Mouse (Mus musculus): ENCODE data around the gene Ephb6. TPM values are rescaled to one million over a fixed set of nuclear protein-coding genes. Genes with fewer than 3 reads are reported as not detected.

Ephb6 gene
- polyA plus RNA-seq, 1 experiment from 2014 or later, result 0.49 TPM

- WGBS (ENCODE audit: missing documents), result 93% methylated on average over 3 of the region's 3 CpGs
- Histone ChIP-seq H3K4me3 (ENCODE audit: inconsistent target) (no peak overlapping the region), H3K79me2 (ENCODE audit: inconsistent target) (no peaks in the 10 kb centered on the region), H3K36me3 (ENCODE audit: inconsistent target) (no peaks in the 10 kb centered on the region), H3K27ac (no peak overlapping the region)
Observed at GRCm38 (mm10) chr6:41640449-41640848, 35.2 kb downstream of the Ephb6 start.

- Histone ChIP-seq H3K4me3 (ENCODE audit: inconsistent target) (no peak overlapping the region), H3K36me3 (ENCODE audit: inconsistent target) (no peaks in the 10 kb centered on the region), H3K27ac (no peak overlapping the region), H3K79me2 (ENCODE audit: inconsistent target) (no peaks in the 10 kb centered on the region)
- 91% methylated on average over 6 of the region's 6 CpGs for WGBS (ENCODE audit: missing documents)
Observed at GRCm38 (mm10) chr6:41641173-41641866, 36.0 kb downstream of the Ephb6 start.

- H3K27ac ChIP-seq, result no peak overlapping the region
- H3K4me3 ChIP-seq (ENCODE audit: inconsistent target), result no peak overlapping the region
- no peaks in the 10 kb centered on the region for H3K36me3 ChIP-seq (ENCODE audit: inconsistent target)
- no peaks in the 10 kb centered on the region for H3K79me2 ChIP-seq (ENCODE audit: inconsistent target)
- 29% methylated on average over 3 of the region's 4 CpGs for WGBS (ENCODE audit: missing documents)
Observed at GRCm38 (mm10) chr6:41642765-41643164, 37.5 kb downstream of the Ephb6 start.

GRCm38 (mm10) chr6:41643227-41643626 lies 37.9 kb downstream of the Ephb6 start:
- WGBS (ENCODE audit: missing documents), result 32% methylated on average over 3 of the region's 3 CpGs
- Histone ChIP-seq H3K36me3 (ENCODE audit: inconsistent target) (no peaks in the 10 kb centered on the region), H3K4me3 (ENCODE audit: inconsistent target) (no peak overlapping the region), H3K79me2 (ENCODE audit: inconsistent target) (no peaks in the 10 kb centered on the region), H3K27ac (no peak overlapping the region)

- no peak overlapping the region for H3K4me3 ChIP-seq (ENCODE audit: inconsistent target)
- H3K79me2 ChIP-seq (ENCODE audit: inconsistent target), result no peaks in the 10 kb centered on the region
- no peak overlapping the region for H3K27ac ChIP-seq
- 96% methylated on average over 3 of the region's 3 CpGs for whole genome bisulfite sequencing (ENCODE audit: missing documents)
- no peaks in the 10 kb centered on the region for H3K36me3 ChIP-seq (ENCODE audit: inconsistent target)
Observed at GRCm38 (mm10) chr6:41646220-41646619, 40.9 kb downstream of the Ephb6 start.

- H3K79me2 ChIP-seq (ENCODE audit: inconsistent target), result no peaks in the 10 kb centered on the region
- no peak overlapping the region for H3K27ac ChIP-seq
- no peaks in the 10 kb centered on the region for H3K36me3 ChIP-seq (ENCODE audit: inconsistent target)
- H3K4me3 ChIP-seq (ENCODE audit: inconsistent target), result no peak overlapping the region
Observed at GRCm38 (mm10) chr6:41646672-41647071, 41.4 kb downstream of the Ephb6 start.

GRCm38 (mm10) chr6:41653173-41653572 lies 47.9 kb downstream of the Ephb6 start:
- Histone ChIP-seq H3K36me3 (ENCODE audit: inconsistent target) (no peaks in the 10 kb centered on the region), H3K4me3 (ENCODE audit: inconsistent target) (no peak overlapping the region), H3K27ac (no peak overlapping the region), H3K79me2 (ENCODE audit: inconsistent target) (no peaks in the 10 kb centered on the region)
- WGBS (ENCODE audit: missing documents), result 58% methylated on average over 5 of the region's 5 CpGs

GRCm38 (mm10) chr6:41654648-41655047 lies 49.4 kb downstream of the Ephb6 start:
- 10% methylated on average over 8 of the region's 8 CpGs for WGBS (ENCODE audit: missing documents)
- H3K79me2 ChIP-seq (ENCODE audit: inconsistent target), result no peaks in the 10 kb centered on the region
- no peak overlapping the region for H3K27ac ChIP-seq
- no peaks in the 10 kb centered on the region for H3K36me3 ChIP-seq (ENCODE audit: inconsistent target)
- H3K4me3 ChIP-seq (ENCODE audit: inconsistent target), result no peak overlapping the region

GRCm38 (mm10) chr6:41658487-41658886 lies 53.2 kb downstream of the Ephb6 start:
- Histone ChIP-seq H3K79me2 (ENCODE audit: inconsistent target) (no peaks in the 10 kb centered on the region), H3K27ac (no peak overlapping the region), H3K36me3 (ENCODE audit: inconsistent target) (no peaks in the 10 kb centered on the region), H3K4me3 (ENCODE audit: inconsistent target) (no peak overlapping the region)
- 62% methylated on average over 1 of the region's 1 CpGs for WGBS (ENCODE audit: missing documents)

GRCm38 (mm10) chr6:41662320-41662719 lies 57.0 kb downstream of the Ephb6 start:
- WGBS (ENCODE audit: missing documents), result 29% methylated on average over 2 of the region's 2 CpGs
- Histone ChIP-seq H3K79me2 (ENCODE audit: inconsistent target) (no peaks in the 10 kb centered on the region), H3K36me3 (ENCODE audit: inconsistent target) (no peaks in the 10 kb centered on the region), H3K27ac (no peak overlapping the region), H3K4me3 (ENCODE audit: inconsistent target) (no peak overlapping the region)

Other genes starting within 250 kb of the Ephb6 start
- not detected in 3 replicates for gene Prss3, start 227.8 kb upstream of the Ephb6 start, polyA plus RNA-seq (2018)
- not detected in 3 replicates for gene Gm5771, start 213.1 kb upstream of the Ephb6 start, polyA plus RNA-seq (2018)
- gene Gm10334, start 159.3 kb upstream of the Ephb6 start, polyA plus RNA-seq (2018), result not detected in 3 replicates
- not detected in 3 replicates for gene Prss1, start 146.6 kb upstream of the Ephb6 start, polyA plus RNA-seq (2018)
- gene Prss2, start 83.7 kb upstream of the Ephb6 start, polyA plus RNA-seq (2018), result not detected in 3 replicates
- not detected in 3 replicates for gene Trpv6, start 30.9 kb downstream of the Ephb6 start, polyA plus RNA-seq (2018)
- gene Trpv5, start 75.3 kb downstream of the Ephb6 start, polyA plus RNA-seq (2018), result not detected in 3 replicates
- not detected in 3 replicates for gene Llcfc1, start 78.9 kb downstream of the Ephb6 start, polyA plus RNA-seq (2018)
- gene Kel, start 98.9 kb downstream of the Ephb6 start, polyA plus RNA-seq (2018), result not detected in 3 replicates
- gene Olfr459, start 169.7 kb downstream of the Ephb6 start, polyA plus RNA-seq (2018), result not detected in 3 replicates
- not detected in 3 replicates for gene Pip, start 242.1 kb downstream of the Ephb6 start, polyA plus RNA-seq (2018)
- not detected in 3 replicates for gene Sval2, start 247.5 kb downstream of the Ephb6 start, polyA plus RNA-seq (2018)

All from macrophage (primary cell).